Mouse (Mus musculus): ENCODE data around the gene Scarf1.

The Scarf1 gene

DNA sequence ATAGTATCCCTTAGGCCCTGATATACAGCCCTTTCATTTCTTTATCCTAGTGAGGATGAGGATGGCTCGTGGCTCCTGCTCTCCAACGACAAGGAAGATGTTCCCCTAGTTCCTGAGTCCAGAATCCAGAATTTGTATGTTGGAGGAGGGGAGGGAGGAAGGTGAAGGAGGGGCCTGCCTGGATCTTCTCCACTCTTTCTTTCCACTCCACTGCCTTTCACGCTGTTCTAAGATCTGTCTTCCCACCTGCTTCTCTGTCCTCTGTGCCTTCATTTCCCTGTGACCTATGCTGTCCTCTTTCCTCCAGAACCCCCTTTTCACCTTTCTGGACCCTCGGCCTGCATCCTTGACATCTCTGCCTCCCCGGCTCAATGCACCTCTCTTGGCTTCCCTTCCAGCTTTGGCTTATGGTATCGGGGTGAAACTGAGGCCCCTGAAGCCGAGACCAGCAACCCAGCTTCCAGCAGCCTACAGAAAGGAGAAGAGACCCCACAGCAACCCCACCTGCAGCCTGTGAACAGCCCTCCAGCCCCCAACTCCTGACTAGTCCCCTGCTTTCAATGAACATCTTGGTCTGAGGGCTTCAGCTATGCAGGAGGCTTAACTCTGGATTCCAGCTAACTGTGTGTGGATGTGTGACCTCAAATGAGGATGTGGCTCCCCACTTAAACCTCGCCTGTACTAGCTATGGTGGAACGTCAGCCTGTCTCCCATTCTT, 880 bp upstream of the Scarf1 start:
- DNase-seq, result no peak

DNA sequence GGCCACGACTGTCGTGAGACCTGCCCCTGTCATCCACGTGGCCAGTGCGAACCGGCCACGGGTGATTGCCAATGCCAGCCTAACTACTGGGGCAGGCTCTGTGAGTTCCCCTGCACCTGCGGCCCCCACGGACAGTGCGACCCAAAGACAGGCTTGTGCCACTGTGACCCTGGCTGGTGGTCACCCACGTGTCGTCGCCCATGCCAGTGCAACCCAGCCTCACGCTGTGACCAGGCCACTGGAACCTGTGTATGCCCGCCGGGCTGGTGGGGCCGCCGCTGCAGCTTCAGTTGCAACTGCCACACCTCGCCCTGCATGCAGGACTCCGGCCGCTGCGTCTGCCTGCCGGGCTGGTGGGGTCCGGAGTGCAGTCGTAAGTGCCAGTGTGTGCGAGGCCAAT, 1.8 kb downstream of the Scarf1 start:
- DNase-seq, result no peak

DNA sequence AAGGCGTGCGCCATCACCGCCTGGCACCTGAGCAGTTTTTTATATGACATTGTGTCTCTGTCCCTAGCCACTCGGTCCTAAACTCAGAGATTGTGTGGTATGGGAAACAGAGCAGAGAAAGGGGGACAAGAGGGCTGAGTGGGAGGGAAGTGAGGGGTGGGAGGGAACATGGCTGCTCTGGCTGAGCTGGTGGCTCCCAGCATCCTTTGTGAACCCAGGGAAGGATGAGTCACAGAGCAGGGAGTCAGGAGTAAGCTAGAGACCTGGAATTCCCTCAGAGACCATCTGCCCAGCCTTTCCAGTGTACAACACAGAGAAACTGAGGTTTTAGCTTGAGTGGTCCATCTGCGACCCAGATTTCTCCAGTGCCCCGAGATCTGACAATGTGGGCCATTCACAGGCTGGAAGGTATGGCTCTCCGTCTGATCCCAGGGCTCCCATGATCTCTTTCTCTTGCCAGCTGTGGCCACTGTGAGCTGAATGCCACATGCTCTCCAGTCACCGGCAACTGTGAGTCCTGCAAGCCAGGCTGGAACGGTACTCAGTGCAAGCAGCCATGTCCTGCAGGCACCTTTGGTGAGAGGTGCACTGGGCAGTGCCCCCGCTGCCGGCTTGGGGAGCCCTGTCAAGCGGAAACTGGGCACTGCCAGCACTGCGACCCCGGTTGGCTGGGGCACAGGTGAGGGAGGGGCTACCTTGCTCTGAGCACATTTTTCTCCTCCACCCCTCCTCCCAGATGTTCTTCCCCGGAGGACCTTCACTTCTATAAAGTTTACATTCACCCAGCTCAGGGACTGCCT, 6.7 kb downstream of the Scarf1 start:
- peak; percentile 42 for DNase-seq

DNA sequence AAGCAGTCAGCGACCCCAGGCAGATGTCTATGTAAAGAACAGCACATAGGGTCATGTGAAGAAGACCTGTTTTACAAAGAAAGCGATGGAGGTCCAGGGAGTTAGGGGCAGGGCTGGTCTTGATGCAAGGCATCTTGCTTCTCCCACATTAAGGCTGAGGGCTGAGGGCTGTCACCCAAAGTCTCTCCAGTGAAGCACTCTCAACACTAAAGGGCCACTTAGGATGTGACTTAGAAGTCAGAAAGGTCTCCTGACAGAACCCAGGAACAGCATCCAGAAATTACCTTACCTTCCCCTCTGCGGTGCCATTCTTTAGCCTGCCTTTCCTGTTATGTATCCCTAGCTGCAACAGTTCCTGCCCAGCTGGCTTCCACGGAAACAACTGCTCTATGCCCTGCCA, 8.3 kb downstream of the Scarf1 start:
- no peak for DNase-seq

DNA sequence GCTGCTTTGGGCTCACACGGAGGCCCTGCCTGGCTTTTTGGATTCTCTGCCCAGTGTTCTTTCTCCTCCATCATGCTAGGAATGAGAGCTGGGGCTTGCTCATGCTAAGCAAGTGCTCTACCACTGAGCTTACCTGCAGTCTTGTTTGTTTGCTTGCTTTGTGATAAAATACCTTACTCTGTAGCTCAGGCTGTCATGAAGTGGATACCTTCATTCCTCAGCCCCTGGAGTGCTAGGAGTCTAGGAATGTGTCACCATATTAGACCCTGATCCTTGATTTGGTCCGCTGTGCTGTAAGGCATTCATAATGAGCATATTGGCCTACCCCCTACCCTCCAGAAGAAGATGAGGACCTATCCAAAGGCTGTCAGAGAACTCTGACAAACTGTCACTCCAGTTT, 9.5 kb downstream of the Scarf1 start:
- DNase-seq, result no peak

DNA sequence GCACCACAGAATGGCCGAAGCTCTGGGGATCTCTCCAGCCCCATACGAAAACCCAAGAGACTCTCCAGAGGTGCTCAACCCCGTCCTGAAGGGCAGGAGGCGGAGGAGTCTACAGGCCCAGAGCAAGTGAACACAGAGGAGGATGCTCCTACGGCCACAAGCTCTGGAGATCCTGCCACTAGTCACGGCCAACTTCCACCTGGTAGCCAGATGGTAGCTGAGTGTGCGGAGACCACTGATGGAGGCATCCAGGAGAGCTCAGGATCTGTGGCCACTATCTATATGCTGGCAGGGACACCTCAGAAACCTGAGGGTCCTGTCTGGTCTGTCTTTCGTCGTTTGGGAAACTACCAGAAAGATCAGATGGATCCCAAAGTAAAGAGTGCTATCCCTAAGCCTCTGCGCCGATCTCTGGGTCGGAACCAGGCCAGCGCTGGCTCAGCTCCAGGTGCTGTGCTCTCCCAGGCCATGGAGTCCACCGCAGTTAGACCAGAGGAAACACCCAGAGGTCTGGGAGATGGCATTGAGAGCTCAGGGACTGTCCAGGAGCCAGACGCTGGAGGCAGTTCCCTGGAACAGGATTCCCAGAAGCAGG, 12.3 kb downstream of the Scarf1 start:
- DNase-seq, result no peak

DNA sequence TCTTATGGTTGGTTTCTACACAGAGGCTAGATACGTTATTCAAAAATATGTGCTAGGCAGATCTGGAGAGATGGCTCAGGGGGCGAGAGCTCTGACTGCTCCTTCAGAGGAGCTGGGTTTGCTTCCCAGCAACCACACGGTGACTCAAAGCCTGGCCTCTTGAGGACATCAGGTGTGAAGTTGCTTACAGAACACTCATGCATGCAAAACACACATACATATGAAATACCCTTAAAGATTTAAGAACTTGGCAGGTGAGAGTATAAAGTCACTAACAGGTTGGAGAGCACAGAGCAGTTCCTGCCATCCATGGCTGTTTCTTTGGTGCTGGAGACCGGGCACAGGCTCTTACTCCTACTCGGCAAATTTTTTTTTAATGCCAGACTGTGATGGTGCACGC, 13.6 kb downstream of the Scarf1 start:
- DNase-seq, result no peak

DNA sequence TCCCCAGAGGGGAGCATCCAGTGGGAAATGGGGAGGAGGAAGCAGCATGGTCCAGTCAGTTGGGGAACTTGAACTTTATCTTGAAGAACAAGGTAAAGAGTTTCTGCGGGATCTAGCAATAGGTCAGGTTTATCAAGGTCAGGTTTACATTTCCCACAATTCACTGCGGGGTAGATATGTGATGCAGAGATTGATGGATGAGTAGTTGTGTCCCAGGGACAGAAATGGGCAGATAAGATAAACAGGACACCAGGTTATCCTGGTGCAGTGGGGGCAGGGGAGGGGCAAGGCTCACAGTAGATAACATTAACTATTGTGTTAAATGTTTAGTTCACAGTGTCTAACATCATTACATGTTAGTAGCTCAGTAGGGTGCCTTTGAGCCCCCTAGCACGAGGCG, 16.4 kb downstream of the Scarf1 start:
- no peak for DNase-seq

DNA sequence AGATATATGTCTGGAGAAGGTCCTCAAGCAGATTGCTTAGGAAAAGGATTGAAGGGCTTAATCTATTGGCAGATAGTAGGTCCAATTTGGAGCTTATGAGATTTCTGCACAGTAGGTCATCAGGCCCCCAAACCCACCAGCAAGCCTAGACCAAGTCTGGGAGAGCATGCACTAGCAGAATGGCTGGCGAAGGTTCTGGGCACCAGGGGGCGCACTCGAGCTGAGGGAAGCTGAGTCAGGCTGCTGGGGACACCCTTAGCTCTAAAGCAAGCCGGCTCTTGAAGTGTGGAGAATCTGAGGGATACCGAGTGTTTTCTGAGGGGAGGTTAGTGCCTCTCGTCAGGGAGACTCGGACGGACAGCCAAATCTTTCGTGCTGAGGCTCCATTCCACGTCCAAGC, 17.0 kb downstream of the Scarf1 start:
- DNase-seq, result peak; percentile 94

DNA sequence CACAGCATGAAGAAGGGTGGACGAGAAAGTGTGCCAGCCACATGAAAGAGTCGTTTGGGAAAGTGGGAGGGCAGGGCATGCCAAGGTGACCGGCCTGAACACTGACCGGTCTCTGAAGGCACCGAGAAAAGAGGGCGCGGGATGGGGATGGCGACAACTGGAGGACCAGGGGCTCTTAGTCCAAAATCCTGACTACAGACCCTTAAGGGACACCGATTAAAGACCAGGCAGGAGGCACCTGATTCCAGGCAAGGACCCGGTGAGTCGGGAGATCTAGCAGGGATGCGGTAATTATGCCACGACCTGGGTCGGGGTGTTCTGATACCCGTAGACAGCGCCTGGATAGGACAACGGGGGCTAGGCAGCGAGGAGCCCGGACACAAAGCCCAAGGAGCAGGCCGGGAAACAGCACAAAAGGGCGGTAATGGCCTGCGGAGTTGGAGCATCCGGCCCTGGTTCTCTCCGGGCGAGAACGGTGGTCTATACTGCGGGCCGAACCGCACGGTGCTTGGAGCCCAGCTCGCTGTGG, 17.6 kb downstream of the Scarf1 start:
- DNase-seq, result no peak

DNA sequence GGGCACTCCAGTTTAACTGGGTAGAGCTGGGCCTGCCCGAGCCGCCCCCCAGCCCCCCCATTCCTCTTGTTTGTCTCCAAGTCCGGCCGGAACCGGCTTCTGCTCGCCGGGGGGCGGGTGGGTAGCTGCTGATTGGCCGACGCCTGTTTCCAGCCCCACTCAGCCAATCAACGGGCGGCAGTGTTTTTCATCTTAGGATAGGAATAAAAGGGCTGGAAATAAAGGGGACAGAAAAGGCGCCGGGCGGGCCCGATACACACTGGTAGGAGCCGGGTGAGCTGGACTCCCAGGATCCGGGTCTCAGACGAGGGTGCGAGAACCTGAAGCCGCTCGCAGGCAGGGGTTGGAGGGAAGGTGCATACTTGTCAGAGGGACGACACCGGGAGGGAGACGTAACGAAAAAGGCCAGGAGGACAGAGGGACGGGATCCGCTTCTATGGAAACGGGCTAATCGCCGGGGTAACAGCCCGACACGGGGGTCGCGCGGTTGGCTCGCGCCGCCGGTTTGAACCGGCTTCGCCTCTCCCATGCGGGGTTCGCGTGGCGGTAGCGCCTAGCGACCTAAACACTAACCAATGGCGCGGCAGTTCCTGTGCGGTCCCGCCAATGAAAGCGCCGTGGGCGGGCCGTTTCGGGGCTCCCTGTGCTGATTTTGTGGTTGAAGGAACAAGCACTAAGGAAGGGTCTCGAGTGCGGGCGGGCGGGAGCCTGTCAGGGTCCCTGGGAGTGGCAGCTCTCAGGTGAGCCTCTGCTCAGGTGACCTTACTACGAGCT, 18.3 kb downstream of the Scarf1 start, which contains the start of gene Slc43a2:
Gene Slc43a2, plus strand, starts transcription at position 226 of the 774 bp plus-strand sequence.
- DNase-seq, result peak; percentile 98

DNA sequence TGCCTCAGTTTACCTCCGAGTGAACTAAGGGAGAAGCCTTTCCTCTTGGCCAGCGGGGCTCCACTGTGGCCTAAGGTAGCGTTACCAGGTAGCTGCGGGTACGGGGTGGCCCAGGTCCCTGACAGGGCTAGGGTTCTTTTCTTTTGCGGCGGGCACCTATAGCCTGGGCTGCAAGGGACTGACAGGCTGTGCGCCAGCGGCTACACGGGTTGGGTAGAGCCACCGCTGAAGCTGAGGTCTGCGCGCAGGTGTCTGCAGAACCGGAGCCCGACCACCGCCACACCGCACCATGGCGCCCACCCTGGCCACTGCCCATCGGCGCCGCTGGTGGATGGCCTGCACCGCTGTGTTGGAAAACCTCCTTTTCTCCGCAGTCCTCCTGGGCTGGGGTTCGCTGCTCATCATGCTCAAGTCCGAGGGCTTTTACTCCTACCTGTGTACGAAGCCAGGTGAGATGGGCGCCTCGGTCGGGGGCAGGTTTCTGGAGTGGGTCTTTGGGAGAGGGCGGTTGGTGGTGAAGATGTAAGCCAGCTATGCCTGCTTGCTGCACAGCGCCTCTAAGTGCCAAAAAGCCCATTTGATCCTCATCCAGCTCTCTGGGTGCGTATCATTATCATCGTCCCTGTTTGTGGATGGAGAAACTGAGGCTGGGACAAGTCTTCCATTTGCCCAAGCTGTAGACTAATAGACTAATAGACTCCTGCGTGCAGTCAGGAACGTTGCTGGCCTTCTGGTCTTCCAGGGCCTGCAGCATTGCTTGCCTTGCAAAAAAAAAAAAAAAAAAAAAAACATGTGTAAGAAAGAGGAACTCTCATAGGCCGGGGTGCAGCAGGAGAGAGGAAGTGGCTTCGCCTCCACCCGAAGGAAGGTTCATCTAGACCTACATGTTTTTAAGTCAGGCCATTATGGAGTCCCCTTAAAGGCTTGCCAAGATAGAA, 19.3 kb downstream of the Scarf1 start:
- DNase-seq, result peak; percentile 44

DNA sequence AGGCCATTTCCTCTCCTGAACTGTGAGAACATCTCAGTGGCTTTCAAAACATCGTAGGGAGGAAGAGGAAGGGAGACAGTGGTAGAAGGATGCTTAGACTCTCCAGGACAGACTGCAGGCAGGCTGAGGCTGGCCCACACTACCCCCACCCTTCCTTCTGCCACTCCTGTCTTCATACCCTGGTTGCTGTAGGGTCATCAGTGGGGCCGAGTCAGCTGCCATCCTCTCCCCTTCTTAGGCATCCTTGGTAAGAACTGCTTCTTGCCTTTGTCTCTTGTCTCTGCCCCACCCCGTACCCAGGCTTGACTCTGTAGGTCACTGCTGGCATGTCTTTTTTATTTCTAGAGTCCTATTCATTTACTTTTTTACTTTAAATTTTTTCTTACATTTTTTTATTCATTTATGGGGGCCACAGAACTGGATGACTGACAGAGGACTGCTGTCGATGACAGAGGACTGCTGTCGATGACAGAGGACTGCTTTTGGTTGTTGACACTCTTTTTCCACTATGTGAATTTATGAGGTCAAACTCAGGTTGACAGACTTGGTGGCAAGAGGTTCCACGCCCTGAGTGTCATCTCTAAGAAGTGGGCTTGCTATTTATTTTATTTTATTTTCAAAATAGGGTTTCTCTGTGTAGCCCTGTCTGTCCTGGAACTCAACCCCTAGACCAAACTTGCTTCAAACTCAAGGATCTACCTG, 20.1 kb downstream of the Scarf1 start:
- DNase-seq, result no peak

DNA sequence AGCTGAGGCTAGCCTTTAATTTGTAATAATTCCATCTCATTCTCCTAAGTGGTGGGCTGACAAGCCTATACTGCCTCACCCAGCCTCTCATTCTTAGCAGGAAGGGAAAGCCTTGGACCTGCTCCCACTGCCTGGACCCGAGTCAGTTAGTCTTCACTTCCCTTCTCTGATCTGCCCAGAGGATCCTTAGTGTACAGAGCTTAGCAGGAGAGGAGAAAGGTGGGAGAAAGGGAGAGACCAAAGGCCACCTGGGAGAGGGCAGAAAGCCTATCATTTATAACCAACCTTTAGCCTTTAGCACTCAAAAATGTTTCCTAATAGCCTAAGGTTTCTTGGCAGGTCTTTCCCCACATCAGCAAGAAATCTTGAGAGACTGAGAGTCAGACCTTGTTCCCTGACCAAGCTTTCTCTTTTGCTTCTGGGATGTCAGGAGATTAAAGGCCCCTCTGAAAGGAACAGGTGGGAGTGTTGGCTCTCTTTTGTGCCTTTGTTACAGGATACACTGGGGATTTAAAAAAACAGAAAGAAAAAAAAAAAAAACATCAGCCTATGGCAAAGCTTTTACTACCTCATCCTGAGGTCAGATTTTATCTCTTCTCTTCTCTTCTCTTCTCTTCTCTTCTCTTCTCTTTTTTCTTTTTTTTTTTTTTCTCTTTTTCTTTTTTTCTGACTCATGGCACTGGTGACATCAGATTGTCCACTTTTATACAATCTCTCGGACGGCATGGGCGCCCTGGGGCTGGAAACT, 21.1 kb downstream of the Scarf1 start:
- peak; percentile 56 for DNase-seq

DNA sequence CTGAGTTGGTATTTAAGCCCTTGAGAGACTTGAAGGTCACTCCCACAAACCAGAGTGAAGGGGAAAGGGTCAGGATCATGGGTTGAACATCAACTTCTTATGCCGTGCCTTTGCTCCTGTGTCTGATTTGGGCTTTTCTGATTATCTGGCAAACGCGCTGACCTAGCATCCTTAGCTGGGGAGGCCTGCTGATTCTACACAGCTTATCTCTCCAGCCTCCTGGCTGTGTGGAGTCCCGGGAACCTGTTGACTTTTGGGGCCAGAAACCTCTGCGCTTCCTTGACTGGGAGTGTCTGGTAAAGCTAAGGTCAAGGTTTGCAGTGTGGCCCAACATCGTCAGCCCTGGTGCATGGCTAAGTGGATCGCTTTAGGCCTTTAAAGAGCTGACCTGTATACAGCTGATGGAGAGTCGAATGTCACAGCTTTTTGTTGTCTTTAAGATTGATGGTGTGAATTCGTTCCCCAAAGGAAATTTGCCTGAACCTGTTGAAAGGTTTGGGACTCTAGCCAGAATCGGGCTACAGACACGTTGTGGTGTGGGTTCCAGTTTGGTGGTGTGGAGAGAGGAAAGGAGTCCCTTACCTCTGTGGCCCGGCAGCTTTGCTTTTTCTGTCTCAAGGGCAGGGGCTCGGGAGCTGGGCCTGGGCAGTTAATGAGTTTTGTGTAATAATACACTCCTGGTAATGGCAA, 21.9 kb downstream of the Scarf1 start:
- DNase-seq, result peak; percentile 62

DNA sequence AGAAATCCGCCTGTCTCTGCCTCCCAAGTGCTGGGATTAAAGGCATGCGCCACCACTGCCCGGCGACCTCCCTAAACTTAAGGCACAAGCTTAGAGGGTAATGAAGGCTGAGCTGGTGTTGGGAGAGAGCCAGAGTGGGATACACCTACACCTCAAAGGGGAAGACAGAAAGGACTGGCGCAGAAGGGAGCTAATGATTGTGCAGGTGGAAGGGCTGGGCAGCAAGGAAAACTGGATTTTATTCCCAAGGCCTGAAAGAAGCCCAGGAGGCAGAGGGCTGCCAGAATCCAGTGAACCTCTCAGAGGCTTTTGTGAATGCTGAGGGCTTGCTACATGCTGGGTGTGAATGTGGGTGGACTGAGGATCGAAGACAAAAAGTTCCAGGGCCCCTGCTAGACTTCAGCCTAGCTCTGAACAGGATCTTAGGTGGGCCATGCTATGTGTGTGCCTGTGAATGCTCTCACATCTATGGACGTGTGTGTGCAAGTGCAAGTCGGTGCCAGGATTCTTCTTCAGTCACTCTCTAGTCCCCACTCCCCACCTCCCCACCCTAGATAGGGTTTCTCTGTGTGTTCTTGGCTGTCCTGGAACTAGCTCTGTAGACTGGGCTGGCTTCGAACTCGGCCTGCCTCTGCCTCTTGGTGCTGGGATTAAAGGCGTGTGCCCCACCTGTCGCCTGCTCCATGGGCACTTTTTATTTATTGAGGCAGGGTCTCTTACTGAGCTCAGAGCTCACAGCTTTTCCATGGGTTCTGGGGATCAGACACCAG, 23.1 kb downstream of the Scarf1 start:
- no peak for DNase-seq

DNA sequence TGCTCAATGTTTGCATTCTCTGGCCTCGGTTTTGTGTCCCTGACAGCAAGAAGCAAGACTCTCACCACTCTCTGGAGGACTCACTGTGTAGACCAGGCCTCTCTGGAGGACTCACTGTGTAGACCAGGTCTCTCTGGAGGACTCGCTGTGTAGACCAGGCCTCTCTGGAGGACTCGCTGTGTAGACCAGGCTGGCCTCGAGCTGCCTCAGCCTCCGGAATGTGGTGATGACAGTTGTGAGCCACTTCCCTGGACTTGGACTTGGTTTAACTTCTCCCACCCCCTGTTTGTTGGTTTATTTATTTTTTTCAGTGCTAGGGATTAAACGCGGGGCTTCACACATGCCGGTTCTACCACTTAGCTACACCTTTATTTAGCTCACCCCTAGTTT, 23.7 kb downstream of the Scarf1 start:
- no peak for DNase-seq

DNA sequence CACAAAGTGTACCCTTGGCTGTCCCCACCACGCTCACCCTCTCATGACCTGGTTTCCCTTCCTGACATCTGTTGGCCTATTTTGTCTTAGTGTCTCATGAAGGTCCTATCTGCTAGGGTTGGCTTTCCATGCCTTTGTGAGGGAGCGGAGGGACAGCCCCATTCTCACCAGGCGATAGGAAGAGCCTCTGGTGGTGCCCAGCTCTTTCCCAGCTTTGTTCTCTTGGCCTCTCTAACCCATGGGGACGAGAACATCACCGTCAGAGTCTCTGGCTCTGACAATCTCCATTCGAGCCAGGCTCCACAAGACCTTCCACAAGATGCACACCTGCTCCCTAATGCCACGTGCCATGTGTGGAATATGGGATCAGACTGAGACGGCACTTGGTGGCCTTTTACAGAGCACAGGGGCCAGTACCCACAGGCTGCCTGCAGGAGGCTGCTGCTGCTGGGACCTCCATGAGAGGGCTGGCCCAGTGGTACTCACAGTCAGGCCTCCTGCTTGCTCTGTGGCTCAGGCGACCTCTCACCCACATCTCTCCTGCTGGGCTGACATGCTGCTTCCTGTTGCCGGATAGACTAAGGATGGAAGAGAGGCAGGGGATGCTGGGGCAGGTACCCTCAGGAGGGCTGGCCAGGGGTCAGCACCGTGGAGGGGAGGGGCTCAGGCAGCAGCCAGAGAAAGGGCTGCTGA, 24.3 kb downstream of the Scarf1 start:
- DNase-seq, result peak; percentile 54
